Mouse (Mus musculus) ES-Bruce4 (cell line): Measurements from ENCODE around the gene Cnpy1.

ENCODE experiments used
- CTCF ChIP-seq: IDR thresholded peaks from one replicate; pipeline ENCODE4 v1.8.1; 2011; ENCODE audit warnings: low read depth, low read length
- POLR2A ChIP-seq: IDR thresholded peaks from one replicate; pipeline ENCODE4 v1.8.1; 2011; ENCODE audit warnings: low read length; ENCODE audit not compliant: insufficient read depth

DNA sequence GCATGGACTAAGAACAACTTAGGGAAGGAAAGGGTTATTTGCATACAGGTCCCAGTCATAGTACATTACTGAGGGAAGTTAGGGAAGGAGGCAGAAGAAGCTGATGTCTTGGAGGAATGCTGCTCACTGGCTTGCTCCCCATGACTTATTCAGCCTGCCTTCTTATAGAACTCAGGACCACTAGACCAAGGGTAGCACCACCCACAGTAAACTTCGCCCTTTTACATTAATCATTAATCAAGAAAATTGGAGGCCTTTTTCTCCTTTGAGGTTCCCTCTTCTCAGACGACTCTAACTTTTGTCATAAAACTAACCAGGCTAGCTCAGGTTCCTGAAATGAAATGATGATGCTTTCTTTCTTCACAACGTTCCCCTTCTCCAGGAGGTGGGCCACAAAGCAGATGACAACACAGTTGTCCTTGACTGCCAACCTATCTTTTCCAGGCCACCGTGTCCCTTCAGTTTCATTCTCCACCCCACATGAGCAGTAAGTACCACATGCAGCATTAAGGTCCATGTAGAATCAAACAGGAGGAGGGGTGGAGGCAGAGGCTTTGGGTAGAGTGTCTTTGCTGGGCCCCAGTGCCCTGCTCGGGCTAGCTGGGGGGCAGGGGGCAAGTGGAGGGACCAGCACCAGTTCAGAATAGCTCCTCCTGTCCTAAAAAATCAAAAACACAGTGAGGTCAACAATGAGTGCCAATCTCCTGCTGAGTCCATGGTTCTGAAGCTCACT lies 45.7 kb upstream of the Cnpy1 start:
- TF ChIP-seq CTCF = no peak
- no peak for TF ChIP-seq POLR2A
